ENCODE assay signal across 9 mouse cellular contexts in genomic region chr1:60862951-60863461, GRCm38 (mm10). TPM values are rescaled to one million over a fixed set of nuclear protein-coding genes. Genes with fewer than 3 reads are reported as not detected.
DNase-seq lines count a peak whose midpoint lies in the region; ATAC-seq and TF ChIP-seq lines count a peak whose summit lies in the region.
"Had no signal": no experiment of that assay in that cellular context is flagged by ENCODE, and none has a peak within 500 bp of the region (broad histone marks: within the 10 kb centered on the region; RNA-seq: fewer than 3 reads in every experiment).

No protein-coding gene starts in this region.

- peak; percentile 12; the same call in 1 of the 2 replicates for ATAC-seq in intestine, postnatal 0 days
- peak; percentile 22 for ATAC-seq in liver, postnatal 0 days
- no peak for ATAC-seq in cerebellum, adult (ENCODE audit: insufficient number of reproducible peaks, low FRiP score, low TSS enrichment)

- DNase-seq in kidney, adult 18-20 months, result peak; percentile 16
- DNase-seq in kidney, adult 11 months, result no peak
- peak; percentile 17 to 54 for DNase-seq in gastrocnemius, adult 8-10 months (ENCODE audit: low spot score in 2 of 2)
- DNase-seq in liver, postnatal 0 days, result peak; percentile 25
- DNase-seq in thymus, postnatal 10 days (ENCODE audit: low spot score in 2 of 2), result no peak
- DNase-seq in right cerebral cortex, adult 2 months (ENCODE audit: low spot score in 2 of 2), result no peak

- H3K36me3 ChIP-seq in intestine, postnatal 0 days (ENCODE audit: control insufficient read depth, insufficient read depth), result no peaks in the 10 kb centered on the region
- no peaks in the 10 kb centered on the region for H3K36me3 ChIP-seq in liver, postnatal 0 days (replicated peaks; ENCODE audit: insufficient read depth, low read length)

- H3K27ac ChIP-seq in intestine, postnatal 0 days (ENCODE audit: low read depth, low read length), result no peak overlapping the region
- H3K27ac ChIP-seq in liver, postnatal 0 days (ENCODE audit: low read depth), result peak overlapping the region; percentile 60

- H3K4me1 ChIP-seq in intestine, postnatal 0 days (replicated peaks; ENCODE audit: control insufficient read depth, insufficient read depth, low read length), result no peaks in the 10 kb centered on the region
- peaks cover 22% of the 10 kb centered on the region for H3K4me1 ChIP-seq in liver, postnatal 0 days (ENCODE audit: insufficient read depth)

- TF ChIP-seq CTCF in intestine, postnatal 0 days (IDR thresholded peaks at IDR 0.05; ENCODE audit: low read depth), result no peak
- no peak for TF ChIP-seq CTCF in liver, postnatal 0 days (IDR thresholded peaks at IDR 0.05; ENCODE audit: low read depth)

- H3K4me2 ChIP-seq in intestine, postnatal 0 days (replicated peaks; ENCODE audit: low read depth), result no peak overlapping the region
- H3K4me2 ChIP-seq in liver, postnatal 0 days (ENCODE audit: low read depth, low read length), result no peak overlapping the region

- H3K27me3 ChIP-seq in intestine, postnatal 0 days (replicated peaks; ENCODE audit: control insufficient read depth, insufficient read depth, low read length), result no peaks in the 10 kb centered on the region
- no peaks in the 10 kb centered on the region for H3K27me3 ChIP-seq in liver, postnatal 0 days (ENCODE audit: insufficient read depth, low read length)

- no peaks in the 10 kb centered on the region for H3K9me3 ChIP-seq in intestine, postnatal 0 days (ENCODE audit: control insufficient read depth)
- no peaks in the 10 kb centered on the region for H3K9me3 ChIP-seq in liver, postnatal 0 days (ENCODE audit: low read length)

- WGBS in intestine, postnatal 0 days, result 43% methylated on average over 13 of the region's 13 CpGs
- 19% methylated on average over 13 of the region's 13 CpGs for WGBS in liver, postnatal 0 days (ENCODE audit: insufficient replicate concordance)

- TF ChIP-seq EP300 in liver, postnatal 0 days (IDR thresholded peaks at IDR 0.05; ENCODE audit: low read depth), result peak; percentile 75

- H3K9ac ChIP-seq in intestine, postnatal 0 days (ENCODE audit: low read depth, low read length), result no peak overlapping the region
- no peak overlapping the region; the same call in 1 of the 2 replicates for H3K9ac ChIP-seq in liver, postnatal 0 days (replicated peaks)

- H3K4me3 ChIP-seq in intestine, postnatal 0 days (ENCODE audit: low read depth, low read length), result no peak overlapping the region
- H3K4me3 ChIP-seq in liver, postnatal 0 days (ENCODE audit: low read depth, low read length), result no peak overlapping the region

RNA-seq across cellular contexts. Expression of gene Ctla4, which starts 23.8 kb away (rescaled TPM):
- not detected for total RNA-seq in gastrocnemius, adult 8-10 months (2022)
- polyA plus RNA-seq in intestine, postnatal 0 days (2015; fragmentation: Nextera tagmentation; extraction: Ambion mirVana), result not detected in 2 replicates
- not detected in 2 replicates for polyA plus RNA-seq in liver, postnatal 0 days (2015; fragmentation: Nextera tagmentation; extraction: Ambion mirVana)
- total RNA-seq: MEL had no signal

Comparison
In these comparisons a context has a peak if more than half of its experiments do, and no peak if none do; other contexts are left out.
1. DNase-seq: peak in kidney, adult 18-20 months (single experiment), gastrocnemius, adult 8-10 months (2 of 2) and liver, postnatal 0 days (single experiment); none in kidney, adult 11 months (single experiment), thymus, postnatal 10 days (0 of 2) and right cerebral cortex, adult 2 months (0 of 2).